25 mouse cellular contexts compared by ENCODE assay signal in genomic region chr7:28099101-28099500, GRCm38 (mm10). TPM values are rescaled to one million over a fixed set of nuclear protein-coding genes. Genes with fewer than 3 reads are reported as not detected.
DNase-seq lines count a peak whose midpoint lies in the region; ATAC-seq lines count a peak whose summit lies in the region.
"Had no signal": no experiment of that assay in that cellular context is flagged by ENCODE, and none has a peak within 500 bp of the region (broad histone marks: within the 10 kb centered on the region; RNA-seq: fewer than 3 reads in every experiment).

No protein-coding gene starts in this region.

- peak overlapping the region; percentile 9 for H3K4me3 ChIP-seq in megakaryocyte, embryonic 14.5 days (replicated peaks)
- H3K4me3 ChIP-seq: forebrain, embryonic 10.5 days; forebrain, embryonic 13.5 days; heart, embryonic 13.5 days had no signal

- H3K27me3 ChIP-seq in megakaryocyte, embryonic 14.5 days (replicated peaks): peaks cover 14% of the 10 kb centered on the region
- H3K27me3 ChIP-seq: forebrain, embryonic 13.5 days had no signal

- H3K9me3 ChIP-seq in megakaryocyte, embryonic 14.5 days: peaks cover 24% of the 10 kb centered on the region

- peak; percentile 83 for DNase-seq in heart, adult 11 months
- DNase-seq in heart, adult 8-10 months (ENCODE audit: low spot score): no peak
- DNase-seq in thymus, postnatal 10 days (ENCODE audit: low spot score in 2 of 2): peak; percentile 1 to 2
- no peak for DNase-seq in thymus, postnatal 14 days
- DNase-seq: adrenal gland, adult 8-10 months; adrenal gland, postnatal 25 days; cerebellum, adult 11-12 months; cerebellum, adult 9-10 months; cerebellum, postnatal 14 days; gastrocnemius, postnatal 10 days; gastrocnemius, postnatal 36 days had no signal

- H3K36me3 ChIP-seq in megakaryocyte, embryonic 14.5 days (replicated peaks; ENCODE audit: low read length): no peaks in the 10 kb centered on the region
- H3K36me3 ChIP-seq: forebrain, embryonic 10.5 days; heart, embryonic 13.5 days had no signal

- no peaks in the 10 kb centered on the region for H3K4me1 ChIP-seq in megakaryocyte, embryonic 14.5 days
- H3K4me1 ChIP-seq: forebrain, embryonic 10.5 days; forebrain, embryonic 13.5 days; heart, embryonic 13.5 days had no signal

- no peak for ATAC-seq in megakaryocyte, adult 5-6 weeks (ENCODE audit: poor library complexity, severe bottlenecking)
- ATAC-seq: activated CD4-positive, CD25-positive, alpha-beta regulatory T cell, adult 4 months; forebrain, embryonic 13.5 days; forebrain, embryonic 16.5 days; hindbrain, postnatal 0 days had no signal

RNA-seq across cellular contexts. Expression of gene Fcgbp, which starts 28.1 kb away (rescaled TPM):
- total RNA-seq in heart, adult 8-10 months (2022): not detected
- 0.04 TPM in 1 of 2 replicates, not detected in the other for polyA plus RNA-seq in megakaryocyte, embryonic 14.5 days (2012; ENCODE audit: insufficient read depth, low replicate concordance)
- not detected in 2 replicates for total RNA-seq in megakaryocyte, adult 5-6 weeks (2015)
- total RNA-seq in megakaryocyte, adult 5-6 weeks (2017): not detected in 2 replicates
- total RNA-seq: adrenal gland, adult 8-10 months; adrenal gland, postnatal 25 days; granulocyte monocyte progenitor cell, adult 5-6 weeks; heart, postnatal 25 days; hematopoietic stem cell, adult 5-6 weeks had no signal

RNA-seq across cellular contexts. Expression of gene 9530053A07Rik, which starts 30.2 kb away (rescaled TPM):
- not detected for total RNA-seq in heart, adult 8-10 months (2022)
- not detected in 2 replicates for polyA plus RNA-seq in megakaryocyte, embryonic 14.5 days (2012; ENCODE audit: insufficient read depth, low replicate concordance)
- not detected in 2 replicates for total RNA-seq in megakaryocyte, adult 5-6 weeks (2015)
- 0.04 TPM in 1 of 2 replicates, not detected in the other for total RNA-seq in megakaryocyte, adult 5-6 weeks (2017)
- total RNA-seq: adrenal gland, adult 8-10 months; adrenal gland, postnatal 25 days; gastrocnemius, adult 18-20 months; gastrocnemius, postnatal 10 days; gastrocnemius, postnatal 36 days; granulocyte monocyte progenitor cell, adult 5-6 weeks; heart, postnatal 25 days; hematopoietic stem cell, adult 5-6 weeks had no signal
- polyA plus RNA-seq: activated CD4-positive, CD25-positive, alpha-beta regulatory T cell, adult 4 months; embryonic facial prominence, embryonic 11.5 days; intestine, embryonic 14.5 days had no signal

RNA-seq across cellular contexts. Expression of gene Psmc4, which starts 49.2 kb away (rescaled TPM):
- 10 to 100 TPM; 72.5 to 86.7 (median 82.7) TPM for total RNA-seq in heart, adult 8-10 months (2022)
- polyA plus RNA-seq in megakaryocyte, embryonic 14.5 days (2012; ENCODE audit: insufficient read depth, low replicate concordance): 74.2 and 91.6 TPM in 2 replicates
- total RNA-seq in megakaryocyte, adult 5-6 weeks (2015): 103 and 114 TPM in 2 replicates
- total RNA-seq in megakaryocyte, adult 5-6 weeks (2017): 107 and 110 TPM in 2 replicates

Comparison
In these comparisons a context has a peak if more than half of its experiments do, and no peak if none do; other contexts are left out.
1. DNase-seq: peak in heart, adult 11 months (single experiment) and thymus, postnatal 10 days (2 of 2); none in heart, adult 8-10 months (single experiment) and thymus, postnatal 14 days (single experiment).